Mouse (Mus musculus): ENCODE data around the gene Fam160b1. TPM values are rescaled to one million over a fixed set of nuclear protein-coding genes. Genes with fewer than 3 reads are reported as not detected.
A peak's percentile ranks its signal among the peaks of the same experiment; 100 is the strongest.

The Fam160b1 gene
- polyA plus RNA-seq, 1 experiment from 2014 or later = 12.8 TPM

GRCm38 (mm10) chr19:57375746-57376145 is 15.3 kb downstream of the Fam160b1 start:
- no peak overlapping the region for H3K27ac ChIP-seq
- no peaks in the 10 kb centered on the region for H3K9me3 ChIP-seq
- H3K4me2 ChIP-seq (replicated peaks) = no peak overlapping the region
- WGBS = 93% methylated on average over 11 of the region's 11 CpGs
- no peak for ATAC-seq
- H3K36me3 ChIP-seq = peaks cover 66% of the 10 kb centered on the region
- H3K9ac ChIP-seq = no peak overlapping the region
- no peaks in the 10 kb centered on the region for H3K27me3 ChIP-seq (replicated peaks)
- H3K4me3 ChIP-seq (replicated peaks) = no peak overlapping the region
- no peaks in the 10 kb centered on the region for H3K4me1 ChIP-seq (replicated peaks)

- ATAC-seq = peak; percentile 42
- Histone ChIP-seq H3K36me3 (peaks cover 74% of the 10 kb centered on the region), H3K27me3 (replicated peaks) (no peaks in the 10 kb centered on the region), H3K9me3 (no peaks in the 10 kb centered on the region), H3K4me3 (replicated peaks) (no peak overlapping the region), H3K4me1 (replicated peaks) (no peaks in the 10 kb centered on the region), H3K27ac (no peak overlapping the region), H3K9ac (no peak overlapping the region), H3K4me2 (replicated peaks) (no peak overlapping the region)
- 85% methylated on average over 14 of the region's 14 CpGs for WGBS
Observed at GRCm38 (mm10) chr19:57377043-57377703, 16.7 kb downstream of the Fam160b1 start.

GRCm38 (mm10) chr19:57386176-57386693 is 25.8 kb downstream of the Fam160b1 start:
- 88% methylated on average over 17 of the region's 17 CpGs for WGBS
- ATAC-seq = no peak
- Histone ChIP-seq H3K27me3 (replicated peaks) (no peaks in the 10 kb centered on the region), H3K27ac (no peak overlapping the region), H3K9ac (no peak overlapping the region), H3K4me3 (replicated peaks) (no peak overlapping the region), H3K36me3 (peaks cover 68% of the 10 kb centered on the region), H3K9me3 (no peaks in the 10 kb centered on the region), H3K4me2 (replicated peaks) (no peak overlapping the region), H3K4me1 (replicated peaks) (no peaks in the 10 kb centered on the region)

GRCm38 (mm10) chr19:57391545-57391944 is 31.1 kb downstream of the Fam160b1 start:
- Histone ChIP-seq H3K4me2 (replicated peaks) (no peak overlapping the region), H3K36me3 (peaks cover 24% of the 10 kb centered on the region), H3K27me3 (replicated peaks) (no peaks in the 10 kb centered on the region), H3K27ac (no peak overlapping the region), H3K4me3 (replicated peaks) (no peak overlapping the region), H3K4me1 (replicated peaks) (no peaks in the 10 kb centered on the region), H3K9ac (no peak overlapping the region), H3K9me3 (no peaks in the 10 kb centered on the region)
- ATAC-seq = no peak
- 91% methylated on average over 3 of the region's 3 CpGs for WGBS

GRCm38 (mm10) chr19:57393357-57393957 is 33.0 kb downstream of the Fam160b1 start:
- Histone ChIP-seq H3K9ac (no peak overlapping the region), H3K27me3 (replicated peaks) (no peaks in the 10 kb centered on the region), H3K9me3 (no peaks in the 10 kb centered on the region), H3K36me3 (peaks cover 12% of the 10 kb centered on the region), H3K4me1 (replicated peaks) (no peaks in the 10 kb centered on the region), H3K4me3 (replicated peaks) (no peak overlapping the region), H3K27ac (no peak overlapping the region), H3K4me2 (replicated peaks) (no peak overlapping the region)
- ATAC-seq = no peak
- 79% methylated on average over 6 of the region's 6 CpGs for WGBS

GRCm38 (mm10) chr19:57396609-57397008 is 36.1 kb downstream of the Fam160b1 start:
- Histone ChIP-seq H3K9ac (no peak overlapping the region), H3K9me3 (no peaks in the 10 kb centered on the region), H3K4me1 (replicated peaks) (no peaks in the 10 kb centered on the region), H3K36me3 (no peaks in the 10 kb centered on the region), H3K27ac (no peak overlapping the region), H3K27me3 (replicated peaks) (no peaks in the 10 kb centered on the region), H3K4me2 (replicated peaks) (no peak overlapping the region), H3K4me3 (replicated peaks) (no peak overlapping the region)
- ATAC-seq = no peak
- WGBS = 61% methylated on average over 7 of the region's 7 CpGs

- H3K4me3 ChIP-seq (replicated peaks) = no peak overlapping the region
- H3K27ac ChIP-seq = no peak overlapping the region
- no peak for ATAC-seq
- 59% methylated on average over 6 of the region's 6 CpGs for WGBS
- H3K4me2 ChIP-seq (replicated peaks) = no peak overlapping the region
- H3K9ac ChIP-seq = no peak overlapping the region
- H3K9me3 ChIP-seq = no peaks in the 10 kb centered on the region
- H3K36me3 ChIP-seq = no peaks in the 10 kb centered on the region
- H3K27me3 ChIP-seq (replicated peaks) = no peaks in the 10 kb centered on the region
- peaks cover 7% of the 10 kb centered on the region; the same call in 1 of the 2 replicates for H3K4me1 ChIP-seq (replicated peaks)
Observed at GRCm38 (mm10) chr19:57402364-57402763, 41.9 kb downstream of the Fam160b1 start.

- Histone ChIP-seq H3K9ac (no peak overlapping the region), H3K4me3 (replicated peaks) (no peak overlapping the region)
Observed at GRCm38 (mm10) chr19:57403700-57404501, 43.4 kb downstream of the Fam160b1 start.

GRCm38 (mm10) chr19:57404502-57404848 is 44.0 kb downstream of the Fam160b1 start:
- Histone ChIP-seq H3K27me3 (replicated peaks) (no peaks in the 10 kb centered on the region), H3K36me3 (no peaks in the 10 kb centered on the region), H3K4me2 (replicated peaks) (peak overlapping the region; percentile 31; the same call in 1 of the 2 replicates), H3K9ac (no peak overlapping the region), H3K9me3 (no peaks in the 10 kb centered on the region), H3K4me1 (replicated peaks) (peaks cover 9% of the 10 kb centered on the region; the same call in 1 of the 2 replicates), H3K27ac (no peak overlapping the region), H3K4me3 (replicated peaks) (no peak overlapping the region)
- peak; percentile 31 for ATAC-seq
- WGBS = 22% methylated on average over 9 of the region's 9 CpGs

More at GRCm38 (mm10) chr19:57403700-57404501, 43.4 kb downstream of the Fam160b1 start:
- peaks cover 9% of the 10 kb centered on the region; the same call in 1 of the 2 replicates for H3K4me1 ChIP-seq (replicated peaks)
- H3K36me3 ChIP-seq = no peaks in the 10 kb centered on the region
- H3K9me3 ChIP-seq = no peaks in the 10 kb centered on the region
- H3K27ac ChIP-seq = 0 out of 2 replicates have a peak overlapping the region, but pooled peaks have one; percentile 20
- peak overlapping the region; percentile 33 for H3K4me2 ChIP-seq (replicated peaks)
- peak; percentile 90 for ATAC-seq
- WGBS = 11% methylated on average over 24 of the region's 24 CpGs
- no peaks in the 10 kb centered on the region for H3K27me3 ChIP-seq (replicated peaks)

- Histone ChIP-seq H3K27ac (no peak overlapping the region), H3K4me2 (replicated peaks) (no peak overlapping the region)
Observed at GRCm38 (mm10) chr19:57407947-57408346, 47.5 kb downstream of the Fam160b1 start.

GRCm38 (mm10) chr19:57411375-57412196 is 51.1 kb downstream of the Fam160b1 start:
- ATAC-seq = peak; percentile 80
- no peaks in the 10 kb centered on the region for H3K27me3 ChIP-seq (replicated peaks)
- peak overlapping the region; percentile 24 for H3K9ac ChIP-seq
- H3K4me3 ChIP-seq (replicated peaks) = no peak overlapping the region
- no peaks in the 10 kb centered on the region for H3K9me3 ChIP-seq
- WGBS = 11% methylated on average over 29 of the region's 29 CpGs
- H3K4me1 ChIP-seq (replicated peaks) = peaks cover 15% of the 10 kb centered on the region
- H3K4me2 ChIP-seq (replicated peaks) = peak overlapping the region; percentile 50
- peak overlapping the region; percentile 54 for H3K27ac ChIP-seq
- H3K36me3 ChIP-seq = no peaks in the 10 kb centered on the region

More at GRCm38 (mm10) chr19:57407947-57408346, 47.5 kb downstream of the Fam160b1 start:
- peaks cover 21% of the 10 kb centered on the region for H3K4me1 ChIP-seq (replicated peaks)
- no peaks in the 10 kb centered on the region for H3K9me3 ChIP-seq
- H3K4me3 ChIP-seq (replicated peaks) = no peak overlapping the region
- no peak overlapping the region for H3K9ac ChIP-seq
- no peaks in the 10 kb centered on the region for H3K36me3 ChIP-seq
- 96% methylated on average over 1 of the region's 1 CpGs for WGBS
- no peak for ATAC-seq
- H3K27me3 ChIP-seq (replicated peaks) = no peaks in the 10 kb centered on the region
